Mouse (Mus musculus) liver, adult 2 months (tissue): ENCODE results near the gene Ltb4r1.

Experiments
- CTCF ChIP-seq: fragments of 200-500 bp; IDR thresholded peaks from 2 replicates; pipeline ENCODE4 v1.5.1; 2011; ENCODE audit warnings: low read depth, low read length, control low read depth
- POLR2A ChIP-seq: fragments of 200-500 bp; IDR thresholded peaks from 2 replicates; pipeline ENCODE4 v1.6.1; 2011; ENCODE audit warnings: low read length, control low read depth; ENCODE audit not compliant: insufficient read depth; ENCODE audit errors: extremely low read depth

GRCm38 (mm10) chr14:55777176-55777575 is 11.4 kb downstream of the Ltb4r1 start:
- TF ChIP-seq CTCF = no peak
- no peak for TF ChIP-seq POLR2A
